Mouse (Mus musculus) C2C12 (cell line): ENCODE measurements around the gene Wdr63.

Experiments used
- CEBPB ChIP-seq: IDR thresholded peaks from one replicate; pipeline ENCODE4 v1.6.1; 2011; ENCODE audit warnings: low read depth, mild to moderate bottlenecking, control low read depth, moderate library complexity
- CTCF ChIP-seq: IDR thresholded peaks from one replicate; pipeline ENCODE4 v1.5.1; 2011; ENCODE audit not compliant: control insufficient read depth, insufficient read depth, insufficient read length
- MAX ChIP-seq: IDR thresholded peaks from one replicate; pipeline ENCODE4 v1.6.1; 2011; ENCODE audit warnings: mild to moderate bottlenecking, control low read depth
- USF1 ChIP-seq: IDR thresholded peaks from one replicate; pipeline ENCODE4 v1.6.1; 2011; ENCODE audit warnings: low read depth, mild to moderate bottlenecking, control low read depth, moderate library complexity

DNA sequence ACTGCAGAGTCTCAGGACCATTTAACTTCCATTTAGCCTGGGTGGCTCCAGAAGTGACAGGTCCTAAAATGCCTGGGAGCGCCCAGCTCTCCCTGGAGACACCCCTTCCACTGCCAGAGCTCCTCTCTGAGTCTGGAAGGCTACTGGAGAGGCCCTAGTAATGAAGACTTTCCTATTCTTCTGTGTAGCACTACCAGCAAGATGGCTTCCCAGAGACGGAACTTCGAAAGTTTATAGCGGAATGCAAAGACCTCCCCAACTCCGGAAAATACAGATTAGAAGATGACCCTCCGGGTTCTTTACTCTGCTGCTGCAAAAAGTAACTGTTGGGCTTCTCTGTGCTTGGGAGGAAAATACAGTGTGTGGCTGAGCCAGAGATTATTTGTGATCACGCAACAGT lies 32.3 kb upstream of the Wdr63 start:
- TF ChIP-seq MAX: no peak
- TF ChIP-seq CTCF: no peak
- no peak for TF ChIP-seq USF1
- no peak for TF ChIP-seq CEBPB
